Mouse (Mus musculus) hindbrain, embryonic 14.5 days (tissue): Measurements from ENCODE around the gene Tdrd9. TPM values are rescaled to one million over a fixed set of nuclear protein-coding genes. Genes with fewer than 3 reads are reported as not detected.

Source experiments
- ATAC-seq: fragments of 200-750 bp; cut with Nextera tagmentation; 2 replicates; pipeline ENCODE4 v1.8.0; 2017; ENCODE audit warnings: moderate number of reproducible peaks, mild to moderate bottlenecking, moderate TSS enrichment, moderate library complexity; ENCODE audit not compliant: low FRiP score
- DNase-seq: peaks from one replicate; pipeline ENCODE4 v3.0.0-alpha.2; 2015; ENCODE audit warnings: low spot score
- H3K27ac ChIP-seq: fragments of 300-500 bp; sonication (generic); 2 replicates; pipeline ENCODE4 v1.5.1; 2014; ENCODE audit warnings: mild to moderate bottlenecking, moderate library complexity
- H3K27me3 ChIP-seq: fragments of 300-500 bp; sonication (generic); 2 replicates; pipeline ENCODE4 v1.6.1; 2014; ENCODE audit warnings: mild to moderate bottlenecking, low read length, mixed read lengths; ENCODE audit not compliant: control insufficient read depth, insufficient read depth
- H3K36me3 ChIP-seq: fragments of 300-500 bp; sonication (generic); replicated peaks from 2 replicates; pipeline ENCODE4 v1.6.1; 2014; ENCODE audit not compliant: control insufficient read depth, insufficient read depth
- H3K4me1 ChIP-seq: fragments of 300-500 bp; sonication (generic); replicated peaks from 2 replicates; pipeline ENCODE4 v1.6.1; 2014; ENCODE audit warnings: antibody characterized with exemption, low read length, mixed read lengths; ENCODE audit not compliant: control insufficient read depth, insufficient read depth
- H3K4me2 ChIP-seq: fragments of 300-500 bp; sonication (generic); replicated peaks from 2 replicates; pipeline ENCODE4 v1.6.1; 2014; ENCODE audit warnings: mild to moderate bottlenecking, moderate library complexity
- H3K4me3 ChIP-seq: fragments of 300-500 bp; sonication (generic); replicated peaks from 2 replicates; pipeline ENCODE4 v1.5.1; 2014; ENCODE audit warnings: mild to moderate bottlenecking, low read length
- H3K9ac ChIP-seq: fragments of 300-500 bp; sonication (generic); 2 replicates; pipeline ENCODE4 v1.6.1; 2014
- H3K9me3 ChIP-seq: fragments of 300-500 bp; sonication (generic); 2 replicates; pipeline ENCODE4 v1.6.1; 2016; ENCODE audit warnings: low read length; ENCODE audit not compliant: control insufficient read depth
- WGBS: fragments of 180-500 bp; shearing (Covaris S2); extraction: QIAGEN DNeasy Blood & Tissue Kit; methylation state at CpG from one replicate; pipeline ENCODE4 v1.1.7; 2014; 5-methylcytosine and 5-hydroxymethylcytosine counted together
- polyA plus RNA-seq: library from polyadenylated mRNA; unstranded; fragments of >200 nt; fragmentation: Nextera tagmentation; extraction: Ambion mirVana; gene quantifications from 2 replicates; pipeline ENCODE4 v1.2.1, GENCODE M21; 2014

Gene Tdrd9
- polyA plus RNA-seq, 1 experiment from 2014 or later, result 0.48 TPM

GRCm38 (mm10) chr12:111978274-111978673 lies 6.9 kb downstream of the Tdrd9 start:
- Histone ChIP-seq H3K9ac (no peak overlapping the region), H3K4me2 (no peak overlapping the region), H3K27ac (no peak overlapping the region), H3K4me3 (no peak overlapping the region), H3K4me1 (peaks cover 8% of the 10 kb centered on the region; the same call in 1 of the 2 replicates), H3K36me3 (no peaks in the 10 kb centered on the region), H3K9me3 (no peaks in the 10 kb centered on the region), H3K27me3 (no peaks in the 10 kb centered on the region)
- WGBS, result 78% methylated on average over 6 of the region's 6 CpGs
- DNase-seq, result no peak
- ATAC-seq, result no peak

- Histone ChIP-seq H3K9ac (no peak within 1 kb of the TSS), H3K36me3 (no peaks in the 10 kb centered on the region), H3K4me2 (no peak within 1 kb of the TSS), H3K4me1 (peaks cover 8% of the 10 kb centered on the region; the same call in 1 of the 2 replicates), H3K27ac (no peak within 1 kb of the TSS), H3K27me3 (no peaks in the 10 kb centered on the region), H3K9me3 (no peaks in the 10 kb centered on the region), H3K4me3 (no peak within 1 kb of the TSS)
- ATAC-seq (no peak), DNase-seq (no peak)
- WGBS, result 76% methylated on average over 6 of the region's 6 CpGs
These were observed 9.6 kb downstream of the Tdrd9 start, which contains the start of gene Rd3l for GRCm38 (mm10) chr12:111980887-111981367. TSS of gene Rd3l (minus strand) at chr12:111981317.

GRCm38 (mm10) chr12:111981831-111982230 lies 10.5 kb downstream of the Tdrd9 start:
- H3K36me3 ChIP-seq, result no peaks in the 10 kb centered on the region
- WGBS, result 72% methylated on average over 8 of the region's 8 CpGs
- DNase-seq, result no peak
- ATAC-seq, result no peak
- no peak overlapping the region for H3K9ac ChIP-seq
- H3K4me3 ChIP-seq, result no peak overlapping the region
- H3K4me2 ChIP-seq, result no peak overlapping the region
- H3K27ac ChIP-seq, result no peak overlapping the region
- H3K9me3 ChIP-seq, result no peaks in the 10 kb centered on the region
- peaks cover 4% of the 10 kb centered on the region; the same call in 1 of the 2 replicates for H3K4me1 ChIP-seq
- H3K27me3 ChIP-seq, result no peaks in the 10 kb centered on the region

DNA sequence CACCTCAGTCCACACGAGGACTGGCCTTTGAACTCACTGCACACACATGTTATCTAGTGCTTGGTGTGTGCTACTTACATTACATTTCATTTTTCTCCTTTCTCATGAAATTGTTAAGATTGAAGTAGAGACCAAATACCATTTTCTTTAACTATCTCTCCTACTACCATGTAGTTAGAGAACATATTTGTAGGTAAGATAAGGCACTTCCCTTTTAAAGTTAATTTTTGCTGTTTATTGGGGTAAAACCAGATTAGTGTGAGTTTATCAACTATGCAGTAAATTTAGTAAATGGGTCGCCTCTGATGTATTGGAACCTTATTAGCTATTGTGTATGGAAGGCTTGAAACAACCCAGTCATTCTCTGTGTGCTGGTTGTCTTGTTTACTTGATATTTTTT lies 11.8 kb downstream of the Tdrd9 start:
- Histone ChIP-seq H3K27ac (no peak overlapping the region), H3K4me1 (no peaks in the 10 kb centered on the region), H3K27me3 (no peaks in the 10 kb centered on the region), H3K4me2 (no peak overlapping the region), H3K36me3 (no peaks in the 10 kb centered on the region), H3K9me3 (no peaks in the 10 kb centered on the region), H3K4me3 (no peak overlapping the region), H3K9ac (no peak overlapping the region)
- ATAC-seq (no peak), DNase-seq (no peak)
- WGBS, result 78% methylated on average over 2 of the region's 2 CpGs

DNA sequence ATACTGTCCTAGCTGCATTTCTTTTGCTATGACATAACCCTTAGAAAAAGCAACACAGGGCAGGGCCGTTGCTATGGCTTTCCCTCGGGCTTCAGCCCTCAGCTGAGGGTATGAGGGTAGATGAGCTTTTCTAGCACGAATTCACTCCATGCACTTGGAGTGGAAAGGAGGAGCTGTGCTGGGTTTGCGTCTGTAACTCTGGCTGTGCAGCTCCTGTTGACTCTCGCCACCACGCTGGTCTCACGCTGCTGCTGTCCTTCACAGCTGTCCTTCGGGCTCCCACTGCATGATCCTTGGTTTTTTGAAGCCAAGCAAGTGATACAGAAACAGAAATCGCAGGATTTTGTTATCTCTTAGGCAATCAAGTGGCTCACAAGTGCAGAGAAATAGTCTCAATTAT lies 15.4 kb downstream of the Tdrd9 start:
- Histone ChIP-seq H3K9me3 (no peaks in the 10 kb centered on the region), H3K4me2 (no peak overlapping the region)
- WGBS, result 61% methylated on average over 9 of the region's 9 CpGs

GRCm38 (mm10) chr12:111992626-111993025 lies 21.3 kb downstream of the Tdrd9 start:
- DNase-seq, result no peak
- ATAC-seq, result no peak
- H3K4me1 ChIP-seq, result no peaks in the 10 kb centered on the region
- H3K27ac ChIP-seq, result no peak overlapping the region
- no peaks in the 10 kb centered on the region for H3K36me3 ChIP-seq
- no peak overlapping the region for H3K4me2 ChIP-seq
- no peaks in the 10 kb centered on the region for H3K9me3 ChIP-seq
- no peaks in the 10 kb centered on the region for H3K27me3 ChIP-seq
- H3K4me3 ChIP-seq, result no peak overlapping the region
- no peak overlapping the region for H3K9ac ChIP-seq
- WGBS, result 94% methylated on average over 5 of the region's 5 CpGs

More for the DNA sequence above, 15.4 kb downstream of the Tdrd9 start:
- Histone ChIP-seq H3K9ac (no peak overlapping the region), H3K36me3 (no peaks in the 10 kb centered on the region), H3K4me3 (no peak overlapping the region), H3K27me3 (no peaks in the 10 kb centered on the region), H3K27ac (no peak overlapping the region), H3K4me1 (no peaks in the 10 kb centered on the region)
- DNase-seq (no peak), ATAC-seq (no peak)

GRCm38 (mm10) chr12:111995161-111995560 lies 23.8 kb downstream of the Tdrd9 start:
- Histone ChIP-seq H3K27ac (no peak overlapping the region), H3K4me2 (no peak overlapping the region), H3K4me3 (no peak overlapping the region), H3K4me1 (no peaks in the 10 kb centered on the region), H3K9me3 (no peaks in the 10 kb centered on the region), H3K9ac (no peak overlapping the region), H3K36me3 (no peaks in the 10 kb centered on the region), H3K27me3 (no peaks in the 10 kb centered on the region)
- DNase-seq (no peak), ATAC-seq (no peak)
- 80% methylated on average over 2 of the region's 2 CpGs for WGBS

DNA sequence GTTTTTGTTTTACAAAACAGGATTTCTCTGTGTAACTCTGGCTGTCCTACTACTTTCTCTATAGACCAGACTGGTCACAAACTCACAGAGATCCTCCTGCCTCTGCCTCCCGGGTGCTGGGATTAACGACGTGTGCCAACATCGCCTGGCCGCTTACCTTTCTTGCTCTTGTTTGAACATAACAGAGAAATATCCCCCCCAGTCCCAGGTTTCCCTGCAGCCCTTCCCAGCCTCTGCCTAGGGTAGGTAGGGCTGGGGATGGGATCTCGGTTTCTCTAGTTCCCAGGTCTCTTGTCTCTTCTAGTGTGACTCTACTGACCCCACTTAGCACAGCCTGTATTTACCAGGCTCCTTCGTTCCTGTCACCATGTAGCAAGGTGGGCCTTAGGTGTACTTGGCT lies 28.4 kb downstream of the Tdrd9 start:
- Histone ChIP-seq H3K4me3 (no peak overlapping the region), H3K27me3 (no peaks in the 10 kb centered on the region), H3K9ac (no peak overlapping the region), H3K4me1 (no peaks in the 10 kb centered on the region), H3K4me2 (no peak overlapping the region), H3K36me3 (no peaks in the 10 kb centered on the region), H3K9me3 (no peaks in the 10 kb centered on the region), H3K27ac (no peak overlapping the region)
- WGBS, result 94% methylated on average over 7 of the region's 7 CpGs
- no peak for DNase-seq
- ATAC-seq, result no peak

- ATAC-seq (no peak; the same call in 1 of the 2 replicates), DNase-seq (peak; percentile 88)
- Histone ChIP-seq H3K9me3 (no peaks in the 10 kb centered on the region), H3K4me1 (no peaks in the 10 kb centered on the region), H3K36me3 (no peaks in the 10 kb centered on the region), H3K4me2 (no peak overlapping the region), H3K27me3 (no peaks in the 10 kb centered on the region), H3K9ac (no peak overlapping the region), H3K4me3 (no peak overlapping the region), H3K27ac (no peak overlapping the region)
- 23% methylated on average over 8 of the region's 8 CpGs for WGBS
These were observed 29.9 kb downstream of the Tdrd9 start for GRCm38 (mm10) chr12:112001223-112001622.
